Mouse (Mus musculus): ENCODE data around the gene Aox4. TPM values are rescaled to one million over a fixed set of nuclear protein-coding genes. Genes with fewer than 3 reads are reported as not detected.
A peak's percentile ranks its signal among the peaks of the same experiment; 100 is the strongest.

Aox4 gene
- polyA plus RNA-seq, 1 experiment from 2014 or later, result 0.04 TPM

DNA sequence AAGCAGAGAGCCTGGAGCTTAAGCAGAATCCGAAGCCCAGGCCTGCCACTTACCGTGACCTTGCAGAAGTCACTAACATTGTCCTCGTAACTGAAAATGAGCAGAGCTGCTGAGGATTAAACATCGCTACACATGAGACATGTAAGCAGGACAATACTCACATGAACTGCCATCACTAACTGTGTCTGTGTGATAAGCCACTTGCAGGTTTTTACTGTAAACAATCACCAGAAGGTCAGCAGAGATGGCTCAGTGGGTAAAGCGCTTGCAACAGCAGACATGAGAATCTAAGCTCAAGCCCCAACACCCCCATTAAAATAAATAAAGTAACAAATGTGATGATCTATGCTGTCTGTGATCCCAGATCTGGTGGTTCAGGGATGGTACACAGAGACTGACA, 28.2 kb downstream of the Aox4 start:
- H3K27ac ChIP-seq (ENCODE audit: low read length), result no peak overlapping the region
- H3K4me3 ChIP-seq (ENCODE audit: low read depth, low read length), result no peak overlapping the region
- no peak overlapping the region for H3K4me2 ChIP-seq (replicated peaks; ENCODE audit: low read depth, low read length)
- TF ChIP-seq CTCF (IDR thresholded peaks at IDR 0.05) (no peak), EP300 (IDR thresholded peaks at IDR 0.05) (no peak)
- no peaks in the 10 kb centered on the region for H3K36me3 ChIP-seq (ENCODE audit: insufficient read depth, low read length)
- no peaks in the 10 kb centered on the region for H3K9me3 ChIP-seq (ENCODE audit: low read length)
- 64% methylated on average over 5 of the region's 5 CpGs for WGBS
- H3K9ac ChIP-seq (replicated peaks; ENCODE audit: low read depth), result no peak overlapping the region
- no peaks in the 10 kb centered on the region for H3K27me3 ChIP-seq (replicated peaks; ENCODE audit: insufficient read depth, low read length)
- no peaks in the 10 kb centered on the region for H3K4me1 ChIP-seq (ENCODE audit: insufficient read depth, low read depth, low read length)
- ATAC-seq (no peak), DNase-seq (ENCODE audit: low spot score) (no peak)

DNA sequence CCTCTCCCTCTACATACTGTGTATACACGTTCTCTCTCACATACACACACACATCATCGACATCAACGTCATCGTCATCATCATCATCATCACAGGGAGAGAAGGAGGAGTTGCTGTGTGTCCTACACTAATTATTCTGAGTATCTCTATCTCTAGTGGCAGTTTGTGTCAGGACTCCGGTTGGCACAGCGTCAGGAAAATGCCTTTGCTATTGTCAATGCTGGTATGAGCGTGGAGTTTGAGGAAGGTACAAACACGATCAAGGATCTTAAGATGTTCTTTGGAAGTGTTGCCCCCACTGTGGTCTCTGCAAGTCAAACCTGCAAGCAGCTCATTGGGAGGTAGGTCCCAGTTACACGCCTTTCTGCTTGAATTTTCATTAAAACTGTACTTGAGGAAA, 28.8 kb downstream of the Aox4 start:
- Histone ChIP-seq H3K36me3 (ENCODE audit: insufficient read depth, low read length) (no peaks in the 10 kb centered on the region), H3K27ac (ENCODE audit: low read length) (no peak overlapping the region), H3K4me2 (replicated peaks; ENCODE audit: low read depth, low read length) (no peak overlapping the region), H3K9ac (replicated peaks; ENCODE audit: low read depth) (no peak overlapping the region), H3K27me3 (replicated peaks; ENCODE audit: insufficient read depth, low read length) (no peaks in the 10 kb centered on the region), H3K9me3 (ENCODE audit: low read length) (no peaks in the 10 kb centered on the region), H3K4me3 (ENCODE audit: low read depth, low read length) (no peak overlapping the region), H3K4me1 (ENCODE audit: insufficient read depth, low read depth, low read length) (no peaks in the 10 kb centered on the region)
- ATAC-seq (no peak), DNase-seq (ENCODE audit: low spot score) (no peak)
- WGBS, result 86% methylated on average over 9 of the region's 9 CpGs
- TF ChIP-seq CTCF (IDR thresholded peaks at IDR 0.05), result no peak
- no peak for TF ChIP-seq EP300 (IDR thresholded peaks at IDR 0.05)

DNA sequence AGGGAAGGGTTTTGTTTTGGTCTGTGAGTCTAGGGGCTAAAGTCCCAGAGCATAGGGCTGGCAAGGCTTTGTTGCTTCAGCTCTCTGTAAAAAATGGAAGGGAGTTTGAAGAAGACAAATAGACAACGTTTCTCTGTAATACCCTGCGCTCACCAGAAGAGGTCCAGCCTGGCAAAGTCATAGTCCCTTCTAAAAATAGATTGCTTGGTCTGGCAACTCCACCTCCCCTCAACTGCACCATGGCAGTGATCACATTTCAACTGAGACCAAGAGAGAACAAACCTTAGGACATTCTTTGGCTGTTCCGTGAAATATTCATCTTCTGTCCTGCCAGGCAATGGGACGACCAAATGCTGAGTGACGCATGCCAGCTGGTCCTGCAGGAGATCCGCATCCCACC, 30.1 kb downstream of the Aox4 start:
- no peaks in the 10 kb centered on the region for H3K9me3 ChIP-seq (ENCODE audit: low read length)
- no peak overlapping the region for H3K4me2 ChIP-seq (replicated peaks; ENCODE audit: low read depth, low read length)
- DNase-seq (ENCODE audit: low spot score), result peak; percentile 26
- ATAC-seq, result 0 out of 2 replicates have a peak, but pooled peaks have one; percentile 8
- no peak overlapping the region for H3K4me3 ChIP-seq (ENCODE audit: low read depth, low read length)
- no peak; the same call in 1 of the 2 replicates for TF ChIP-seq CTCF (IDR thresholded peaks at IDR 0.05)
- no peak for TF ChIP-seq EP300 (IDR thresholded peaks at IDR 0.05)
- H3K27me3 ChIP-seq (replicated peaks; ENCODE audit: insufficient read depth, low read length), result no peaks in the 10 kb centered on the region
- WGBS, result 53% methylated on average over 6 of the region's 6 CpGs
- H3K36me3 ChIP-seq (ENCODE audit: insufficient read depth, low read length), result no peaks in the 10 kb centered on the region
- H3K4me1 ChIP-seq (ENCODE audit: insufficient read depth, low read depth, low read length), result no peaks in the 10 kb centered on the region
- no peak overlapping the region for H3K9ac ChIP-seq (replicated peaks; ENCODE audit: low read depth)
- H3K27ac ChIP-seq (ENCODE audit: low read length), result no peak overlapping the region

DNA sequence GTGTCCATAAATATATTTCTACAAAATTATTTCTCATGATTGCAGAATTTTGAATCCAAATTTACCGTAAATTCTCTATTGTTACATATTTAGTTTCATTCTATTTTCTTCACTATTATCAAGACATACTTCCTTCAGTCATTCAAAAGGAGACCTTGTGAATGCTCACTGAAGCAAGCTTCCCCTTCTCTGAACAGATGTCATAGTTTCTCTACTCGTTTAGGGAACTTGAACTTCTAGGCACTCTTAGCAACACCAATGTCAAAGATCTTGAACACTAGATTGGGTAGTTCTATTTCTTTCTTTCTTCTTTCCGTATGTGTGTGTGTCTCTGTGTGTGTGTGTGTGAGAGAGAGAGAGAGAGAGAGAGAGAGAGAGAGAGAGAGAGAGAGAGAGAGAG, 34.3 kb downstream of the Aox4 start:
- WGBS, result 72% methylated on average over 3 of the region's 3 CpGs

DNA sequence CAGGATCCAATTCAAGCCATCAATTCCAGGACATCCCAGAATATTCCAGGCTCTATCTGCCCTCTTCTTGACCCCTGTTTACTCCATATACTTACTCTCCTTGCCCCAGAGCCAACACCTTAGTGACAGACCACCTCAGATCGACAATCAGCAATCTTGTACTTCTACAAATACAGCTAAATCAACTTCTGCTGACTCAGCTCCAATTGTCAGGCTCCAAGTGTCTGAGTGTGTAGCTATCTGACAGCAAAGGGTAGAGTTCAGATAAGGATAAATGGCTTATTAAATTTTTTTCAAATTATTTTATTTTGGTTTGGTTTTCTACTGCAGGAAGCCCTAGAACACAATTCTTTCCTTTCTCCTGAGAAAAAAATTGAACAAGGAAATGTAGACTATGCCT, 38.3 kb downstream of the Aox4 start:
- ATAC-seq, result no peak

More for the DNA sequence above, 34.3 kb downstream of the Aox4 start:
- no peaks in the 10 kb centered on the region for H3K27me3 ChIP-seq (replicated peaks; ENCODE audit: insufficient read depth, low read length)
- no peak for TF ChIP-seq CTCF (IDR thresholded peaks at IDR 0.05)
- TF ChIP-seq EP300 (IDR thresholded peaks at IDR 0.05), result no peak
- H3K27ac ChIP-seq (ENCODE audit: low read length), result no peak overlapping the region
- ATAC-seq, result no peak
- DNase-seq (ENCODE audit: low spot score), result no peak
- no peak overlapping the region for H3K9ac ChIP-seq (replicated peaks; ENCODE audit: low read depth)
- H3K9me3 ChIP-seq (ENCODE audit: low read length), result no peaks in the 10 kb centered on the region
- H3K36me3 ChIP-seq (ENCODE audit: insufficient read depth, low read length), result no peaks in the 10 kb centered on the region
- H3K4me3 ChIP-seq (ENCODE audit: low read depth, low read length), result no peak overlapping the region
- H3K4me1 ChIP-seq (ENCODE audit: insufficient read depth, low read depth, low read length), result no peaks in the 10 kb centered on the region
- no peak overlapping the region for H3K4me2 ChIP-seq (replicated peaks; ENCODE audit: low read depth, low read length)

DNA sequence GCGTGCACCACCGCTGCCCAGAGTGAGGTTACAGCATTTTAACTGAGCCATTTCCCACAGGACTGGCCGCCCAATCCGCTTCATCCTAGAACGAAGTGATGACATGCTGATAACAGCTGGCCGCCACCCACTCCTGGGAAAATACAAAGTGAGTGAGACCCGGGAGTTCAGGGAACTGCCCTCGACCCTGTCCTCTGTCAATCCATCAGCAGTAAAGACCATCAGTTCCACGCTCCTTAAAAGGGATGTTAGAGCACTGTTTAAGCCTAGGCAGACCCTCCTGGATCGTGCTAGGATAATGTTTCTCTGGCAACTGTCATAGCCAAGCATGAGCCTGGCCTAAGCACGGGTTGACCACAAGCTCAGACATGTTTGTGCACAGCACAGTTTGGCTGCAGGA, 43.3 kb downstream of the Aox4 start:
- ATAC-seq, result no peak
- Histone ChIP-seq H3K4me1 (ENCODE audit: insufficient read depth, low read depth, low read length) (no peaks in the 10 kb centered on the region), H3K4me2 (replicated peaks; ENCODE audit: low read depth, low read length) (no peak overlapping the region), H3K36me3 (ENCODE audit: insufficient read depth, low read length) (no peaks in the 10 kb centered on the region), H3K27me3 (replicated peaks; ENCODE audit: insufficient read depth, low read length) (no peaks in the 10 kb centered on the region), H3K9ac (replicated peaks; ENCODE audit: low read depth) (no peak overlapping the region), H3K9me3 (ENCODE audit: low read length) (no peaks in the 10 kb centered on the region), H3K4me3 (ENCODE audit: low read depth, low read length) (no peak overlapping the region), H3K27ac (ENCODE audit: low read length) (no peak overlapping the region)
- WGBS, result 51% methylated on average over 11 of the region's 11 CpGs
- no peak for DNase-seq (ENCODE audit: low spot score)
- no peak for TF ChIP-seq CTCF (IDR thresholded peaks at IDR 0.05)

More for the DNA sequence above, 38.3 kb downstream of the Aox4 start:
- H3K36me3 ChIP-seq (ENCODE audit: insufficient read depth, low read length), result no peaks in the 10 kb centered on the region
- H3K4me3 ChIP-seq (ENCODE audit: low read depth, low read length), result no peak overlapping the region
- no peaks in the 10 kb centered on the region for H3K9me3 ChIP-seq (ENCODE audit: low read length)
- DNase-seq (ENCODE audit: low spot score), result no peak
- TF ChIP-seq EP300 (IDR thresholded peaks at IDR 0.05) (no peak), CTCF (IDR thresholded peaks at IDR 0.05) (no peak)
- no peaks in the 10 kb centered on the region for H3K4me1 ChIP-seq (ENCODE audit: insufficient read depth, low read depth, low read length)
- H3K4me2 ChIP-seq (replicated peaks; ENCODE audit: low read depth, low read length), result no peak overlapping the region
- 47% methylated on average over 1 of the region's 1 CpGs for WGBS
- H3K27ac ChIP-seq (ENCODE audit: low read length), result no peak overlapping the region
- no peak overlapping the region for H3K9ac ChIP-seq (replicated peaks; ENCODE audit: low read depth)
- H3K27me3 ChIP-seq (replicated peaks; ENCODE audit: insufficient read depth, low read length), result no peaks in the 10 kb centered on the region

All from lung, postnatal 0 days (tissue).